Mouse (Mus musculus): ENCODE measurements around the gene Apof. TPM values are rescaled to one million over a fixed set of nuclear protein-coding genes. Genes with fewer than 3 reads are reported as not detected.

Gene Apof
- total and polyA plus RNA-seq, 3 experiments: not detected

GRCm38 (mm10) chr10:128303126-128304021 is 34.9 kb downstream of the Apof start, which contains the start of gene Pan2:
Gene Pan2, plus strand, starts transcription at chr10:128303335.
- Histone ChIP-seq H3K27ac (ENCODE audit: control insufficient read depth, low read depth, low read length) (peak within 1 kb of the TSS; percentile 93), H3K27me3 (ENCODE audit: control insufficient read depth in 1 of 2, insufficient read depth in 2 of 2, low read length in 2 of 2) (no peaks in the 10 kb centered on the region), H3K9ac (ENCODE audit: control insufficient read depth, low read depth, low read length, poor library complexity, severe bottlenecking) (peak within 1 kb of the TSS; percentile 90), H3K4me1 (ENCODE audit: control insufficient read depth in 1 of 2, insufficient read depth in 2 of 2, low read length in 2 of 2) (peaks cover 5 to 7% of the 10 kb centered on the region in 2 experiments; a peak in 3 of 4 replicates), H3K79me2 (ENCODE audit: control insufficient read depth, insufficient read depth, low read length, poor library complexity) (peaks cover 6% of the 10 kb centered on the region; the same call in 1 of the 2 replicates), H3K9me3 (replicated peaks; ENCODE audit: insufficient read depth, low read length) (no peaks in the 10 kb centered on the region), H3K4me3 (ENCODE audit: control insufficient read depth in 1 of 2, insufficient read depth in 1 of 2, low read depth in 2 of 2, low read length in 2 of 2) (peak within 1 kb of the TSS; percentile 68 to 85), H3K36me3 (ENCODE audit: control insufficient read depth in 1 of 2, insufficient read depth in 2 of 2, low read length in 2 of 2) (peaks cover 0 to 12% of the 10 kb centered on the region in 2 experiments; a peak in 2 of 4 replicates)
- DNase-seq (ENCODE audit: low read depth, low spot score): peak; percentile 100
- TF ChIP-seq KAT2A (conservative IDR thresholded peaks at IDR 0.05; ENCODE audit: low read depth, low read length) (peak; percentile 81), RCOR1 (IDR thresholded peaks at IDR 0.05; ENCODE audit: low read depth, low read length) (0 out of 2 replicates have a peak, but pooled peaks have one; percentile 10), MYC (IDR thresholded peaks at IDR 0.05; ENCODE audit: low read depth, low read length) (peak; percentile 83), MAFK (IDR thresholded peaks at IDR 0.05; ENCODE audit: borderline replicate concordance, low read depth, low read length) (no peak), UBTF (IDR thresholded peaks at IDR 0.05; ENCODE audit: borderline replicate concordance, insufficient read depth, low read depth, low read length) (no peak), SIN3A (IDR thresholded peaks at IDR 0.05; ENCODE audit: low read length) (peak; percentile 88), MEF2A (IDR thresholded peaks at IDR 0.05; ENCODE audit: extremely low read depth, insufficient replicate concordance, low read depth, low read length, poor library complexity, severe bottlenecking) (no peak), ZC3H11A (IDR thresholded peaks at IDR 0.05; ENCODE audit: low read depth, low read length) (no peak), MAX (IDR thresholded peaks at IDR 0.05; ENCODE audit: low read length) (peak; percentile 75; the same call in 1 of the 2 replicates), MXI1 (IDR thresholded peaks at IDR 0.05; ENCODE audit: low read depth, low read length) (peak; percentile 83), TCF12 (IDR thresholded peaks at IDR 0.05; ENCODE audit: low read depth, low read length) (peak; percentile 71), RAD21 (IDR thresholded peaks at IDR 0.05; ENCODE audit: low read depth, low read length) (no peak), MAZ (IDR thresholded peaks at IDR 0.05; ENCODE audit: low read depth, low read length) (peak; percentile 95), CTCF (IDR thresholded peaks at IDR 0.05 in 2 of 3, conservative IDR thresholded peaks at IDR 0.05 in 1 of 3; ENCODE audit: control insufficient read depth in 1 of 3, insufficient read depth in 1 of 3, low read depth in 2 of 3, low read length in 3 of 3, poor library complexity in 1 of 3, severe bottlenecking in 1 of 3) (no peak), ELF1 (IDR thresholded peaks at IDR 0.05; ENCODE audit: low read depth, low read length) (peak; percentile 59), POLR2AphosphoS2 (IDR thresholded peaks at IDR 0.05; ENCODE audit: low read length) (peak; percentile 87), TBP (IDR thresholded peaks at IDR 0.05; ENCODE audit: low read depth, low read length) (peak; percentile 88), ZMIZ1 (IDR thresholded peaks at IDR 0.05; ENCODE audit: low read depth, low read length) (peak; percentile 65), CHD1 (IDR thresholded peaks at IDR 0.05; ENCODE audit: low read depth, low read length) (peak; percentile 82; the same call in 1 of the 2 replicates), BHLHE40 (IDR thresholded peaks at IDR 0.05; ENCODE audit: borderline replicate concordance, low read depth, low read length) (no peak), ETS1 (IDR thresholded peaks at IDR 0.05; ENCODE audit: low read depth, low read length) (peak; percentile 45; the same call in 1 of the 2 replicates), EP300 (IDR thresholded peaks at IDR 0.05; ENCODE audit: low read depth in 1 of 2, low read length in 2 of 2) (peak; percentile 35 to 46; a peak in 3 of 4 replicates), ZKSCAN1 (IDR thresholded peaks at IDR 0.05; ENCODE audit: low read depth, low read length) (no peak), GABPA (IDR thresholded peaks at IDR 0.05; ENCODE audit: low read depth, low read length) (no peak), SMC3 (IDR thresholded peaks at IDR 0.05; ENCODE audit: low read depth, low read length) (no peak), CHD2 (IDR thresholded peaks at IDR 0.05; ENCODE audit: low read length) (peak; percentile 88), NELFE (IDR thresholded peaks at IDR 0.05; ENCODE audit: low read depth, low read length) (peak; percentile 89), POLR2A (IDR thresholded peaks at IDR 0.05; ENCODE audit: control insufficient read depth in 1 of 2, insufficient read depth in 1 of 2, low read depth in 1 of 2, low read length in 2 of 2, poor library complexity in 1 of 2) (peak; percentile 74 to 93; a peak in 3 of 4 replicates), NRF1 (IDR thresholded peaks at IDR 0.05; ENCODE audit: insufficient read depth, low read depth, low read length, poor library complexity, severe bottlenecking) (peak; percentile 39; the same call in 1 of the 2 replicates), ZNF384 (IDR thresholded peaks at IDR 0.05; ENCODE audit: low read depth, low read length) (no peak), HCFC1 (IDR thresholded peaks at IDR 0.05; ENCODE audit: low read depth, low read length) (peak; percentile 83), E2F4 (IDR thresholded peaks at IDR 0.05; ENCODE audit: borderline replicate concordance, low read depth, low read length) (peak; percentile 81; the same call in 1 of the 2 replicates), TAL1 (IDR thresholded peaks at IDR 0.05; ENCODE audit: low read length) (no peak), POLR2AphosphoS5 (IDR thresholded peaks at IDR 0.05; ENCODE audit: borderline replicate concordance, low read depth, low read length) (no peak; the same call in 1 of the 2 replicates), JUND (IDR thresholded peaks at IDR 0.05; ENCODE audit: low read depth, low read length) (no peak)

All from MEL (cell line).